Mouse (Mus musculus): ENCODE data around the gene Csrnp2. TPM values are rescaled to one million over a fixed set of nuclear protein-coding genes. Genes with fewer than 3 reads are reported as not detected.
"Not testable (repeated sequence)": the region's sequence is repeated elsewhere in the genome, so short reads cannot be mapped to it uniquely, and the experiment has no call there.

Gene Csrnp2
- polyA plus RNA-seq, 1 experiment from 2014 or later, result 4.7 TPM

GRCm38 (mm10) chr15:100508454-100509167, 13.3 kb upstream of the Csrnp2 start:
- WGBS, result 87% methylated on average over 13 of the region's 13 CpGs
- no peaks in the 10 kb centered on the region for H3K4me1 ChIP-seq (ENCODE audit: insufficient read depth, low read depth, low read length)
- H3K4me3 ChIP-seq (ENCODE audit: low read depth, low read length), result no peak overlapping the region
- TF ChIP-seq CTCF (IDR thresholded peaks at IDR 0.05), result no peak
- DNase-seq (ENCODE audit: low spot score), result no peak
- no peak overlapping the region for H3K27ac ChIP-seq (ENCODE audit: low read length)
- H3K36me3 ChIP-seq (ENCODE audit: insufficient read depth, low read length), result peaks cover 20% of the 10 kb centered on the region; the same call in 1 of the 2 replicates
- no peaks in the 10 kb centered on the region for H3K9me3 ChIP-seq (ENCODE audit: low read length)
- no peak overlapping the region for H3K9ac ChIP-seq (replicated peaks; ENCODE audit: low read depth)
- no peak overlapping the region for H3K4me2 ChIP-seq (replicated peaks; ENCODE audit: low read depth, low read length)
- no peaks in the 10 kb centered on the region for H3K27me3 ChIP-seq (replicated peaks; ENCODE audit: insufficient read depth, low read length)
- no peak for ATAC-seq

GRCm38 (mm10) chr15:100499506-100499905, 4.2 kb upstream of the Csrnp2 start:
- not testable (repeated sequence) for H3K9me3 ChIP-seq (ENCODE audit: low read length); H3K4me3 ChIP-seq (ENCODE audit: low read depth, low read length); H3K36me3 ChIP-seq (ENCODE audit: insufficient read depth, low read length); H3K27ac ChIP-seq (ENCODE audit: low read length); H3K9ac ChIP-seq (replicated peaks; ENCODE audit: low read depth); H3K4me2 ChIP-seq (replicated peaks; ENCODE audit: low read depth, low read length); ATAC-seq; H3K27me3 ChIP-seq (replicated peaks; ENCODE audit: insufficient read depth, low read length); H3K4me1 ChIP-seq (ENCODE audit: insufficient read depth, low read depth, low read length); DNase-seq (ENCODE audit: low spot score)
- 75% methylated on average over 8 of the region's 8 CpGs for WGBS

- H3K27me3 ChIP-seq (replicated peaks; ENCODE audit: insufficient read depth, low read length), result no peaks in the 10 kb centered on the region
Observed at GRCm38 (mm10) chr15:100494647-100495046, 641 bp downstream of the Csrnp2 start.

GRCm38 (mm10) chr15:100491966-100492365, 3.3 kb downstream of the Csrnp2 start:
- DNase-seq (ENCODE audit: low spot score) (peak; percentile 31), ATAC-seq (no peak)
- H3K9me3 ChIP-seq (ENCODE audit: low read length), result no peaks in the 10 kb centered on the region
- H3K4me3 ChIP-seq (ENCODE audit: low read depth, low read length), result no peak overlapping the region
- H3K9ac ChIP-seq (replicated peaks; ENCODE audit: low read depth), result no peak overlapping the region
- H3K27me3 ChIP-seq (replicated peaks; ENCODE audit: insufficient read depth, low read length), result no peaks in the 10 kb centered on the region
- no peak overlapping the region for H3K4me2 ChIP-seq (replicated peaks; ENCODE audit: low read depth, low read length)
- 0 out of 2 replicates have a peak, but pooled peaks cover 5% of the 10 kb centered on the region for H3K36me3 ChIP-seq (ENCODE audit: insufficient read depth, low read length)
- WGBS, result 50% methylated on average over 9 of the region's 9 CpGs
- no peak for TF ChIP-seq CTCF (IDR thresholded peaks at IDR 0.05)
- TF ChIP-seq EP300 (IDR thresholded peaks at IDR 0.05), result no peak
- peaks cover 6% of the 10 kb centered on the region; the same call in 1 of the 2 replicates for H3K4me1 ChIP-seq (ENCODE audit: insufficient read depth, low read depth, low read length)
- H3K27ac ChIP-seq (ENCODE audit: low read length), result no peak overlapping the region

More at GRCm38 (mm10) chr15:100494647-100495046, 641 bp downstream of the Csrnp2 start:
- peak; percentile 67 for ATAC-seq
- Histone ChIP-seq H3K9ac (replicated peaks; ENCODE audit: low read depth) (peak overlapping the region; percentile 62), H3K36me3 (ENCODE audit: insufficient read depth, low read length) (no peaks in the 10 kb centered on the region), H3K4me2 (replicated peaks; ENCODE audit: low read depth, low read length) (peak overlapping the region; percentile 99), H3K27ac (ENCODE audit: low read length) (peak overlapping the region; percentile 64), H3K4me1 (ENCODE audit: insufficient read depth, low read depth, low read length) (peaks cover 6% of the 10 kb centered on the region; the same call in 1 of the 2 replicates), H3K9me3 (ENCODE audit: low read length) (no peaks in the 10 kb centered on the region), H3K4me3 (ENCODE audit: low read depth, low read length) (peak overlapping the region; percentile 69)
- TF ChIP-seq EP300 (IDR thresholded peaks at IDR 0.05), result no peak
- no peak for TF ChIP-seq CTCF (IDR thresholded peaks at IDR 0.05)
- WGBS, result 2% methylated on average over 29 of the region's 29 CpGs
- peak; percentile 38 for DNase-seq (ENCODE audit: low spot score)

DNA sequence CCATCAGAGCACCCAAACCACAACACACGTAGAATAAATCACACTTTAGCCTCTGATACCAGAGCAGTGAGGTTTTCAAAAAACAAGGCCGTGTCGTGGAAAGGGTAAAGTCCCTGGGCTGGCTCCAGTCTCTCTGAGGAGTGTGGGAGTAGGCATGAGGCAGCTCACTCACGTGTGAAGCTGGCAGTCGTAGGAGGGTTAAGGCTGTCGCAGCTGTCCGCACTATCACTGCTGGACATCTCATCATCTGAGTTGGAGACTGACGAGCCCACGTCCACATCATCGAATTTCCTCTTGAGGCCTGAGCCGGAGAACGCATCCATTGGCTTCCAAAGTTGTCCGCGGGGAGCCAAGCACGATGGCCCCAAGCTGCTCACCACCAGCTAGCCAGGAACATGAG, 6.0 kb downstream of the Csrnp2 start:
- H3K4me1 ChIP-seq (ENCODE audit: insufficient read depth, low read depth, low read length), result peaks cover 6% of the 10 kb centered on the region; the same call in 1 of the 2 replicates
- no peaks in the 10 kb centered on the region for H3K27me3 ChIP-seq (replicated peaks; ENCODE audit: insufficient read depth, low read length)
- H3K27ac ChIP-seq (ENCODE audit: low read length), result no peak overlapping the region
- H3K9me3 ChIP-seq (ENCODE audit: low read length), result no peaks in the 10 kb centered on the region
- H3K4me2 ChIP-seq (replicated peaks; ENCODE audit: low read depth, low read length), result no peak overlapping the region
- H3K4me3 ChIP-seq (ENCODE audit: low read depth, low read length), result no peak overlapping the region
- ATAC-seq, result no peak
- 86% methylated on average over 15 of the region's 15 CpGs for WGBS
- 0 out of 2 replicates have a peak, but pooled peaks cover 5% of the 10 kb centered on the region for H3K36me3 ChIP-seq (ENCODE audit: insufficient read depth, low read length)
- TF ChIP-seq EP300 (IDR thresholded peaks at IDR 0.05), result no peak
- no peak for TF ChIP-seq CTCF (IDR thresholded peaks at IDR 0.05)
- no peak for DNase-seq (ENCODE audit: low spot score)
- H3K9ac ChIP-seq (replicated peaks; ENCODE audit: low read depth), result no peak overlapping the region

DNA sequence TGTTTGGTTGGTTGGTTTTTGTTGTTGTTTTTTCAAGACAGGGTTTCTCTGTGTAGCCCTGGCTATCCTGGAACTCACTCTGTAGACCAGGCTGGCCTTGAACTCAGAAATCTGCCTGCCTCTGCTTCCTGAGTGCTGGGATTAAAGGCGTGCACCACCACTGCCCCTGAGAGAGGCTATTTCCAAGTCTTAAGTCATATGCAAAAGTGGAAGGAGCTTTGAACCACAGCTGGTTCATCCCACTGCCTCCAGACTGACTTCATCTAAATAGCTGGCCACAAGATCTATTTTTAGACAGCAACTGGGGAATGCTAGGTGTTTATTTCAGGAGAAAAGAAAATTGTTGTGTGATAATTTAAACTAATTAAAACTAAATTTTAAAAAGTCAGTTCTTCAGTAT, 7.0 kb downstream of the Csrnp2 start:
- 79% methylated on average over 1 of the region's 1 CpGs for WGBS
- H3K4me1 ChIP-seq (ENCODE audit: insufficient read depth, low read depth, low read length); ATAC-seq: not testable (repeated sequence)

More for the DNA sequence above, 7.0 kb downstream of the Csrnp2 start:
- H3K27ac ChIP-seq (ENCODE audit: low read length); DNase-seq (ENCODE audit: low spot score); H3K4me3 ChIP-seq (ENCODE audit: low read depth, low read length); H3K36me3 ChIP-seq (ENCODE audit: insufficient read depth, low read length); H3K27me3 ChIP-seq (replicated peaks; ENCODE audit: insufficient read depth, low read length); H3K9ac ChIP-seq (replicated peaks; ENCODE audit: low read depth); H3K4me2 ChIP-seq (replicated peaks; ENCODE audit: low read depth, low read length); H3K9me3 ChIP-seq (ENCODE audit: low read length): not testable (repeated sequence)

All from lung, postnatal 0 days (tissue).